Mouse (Mus musculus) inflammation-experienced regulatory T-cells (primary cell): ENCODE measurements around the gene Tmco5b. TPM values are rescaled to one million over a fixed set of nuclear protein-coding genes. Genes with fewer than 3 reads are reported as not detected.

Experiments
- polyA plus RNA-seq, 2 experiments: library from polyadenylated mRNA; unstranded; fragments of 100-300 nt; shearing (Covaris generic); gene quantifications; one replicate each; pipeline ENCODE4 v1.2.1; 2017

Gene Tmco5b
- under 1 TPM in 1 of 2 experiments, not detected in 1; 0.31 TPM for polyA plus RNA-seq

GRCm38 (mm10) chr2:113285432-113285831 is at the start of gene Tmco5b:
Tmco5b (plus strand) TSS chr2:113285732.

Other genes with a start within 250 kb of the Tmco5b start
- 1 to 10 TPM; 2.3 to 2.8 TPM for gene Ryr3, start 68.6 kb upstream of the Tmco5b start, polyA plus RNA-seq
- gene Fmn1, start 42.0 kb downstream of the Tmco5b start, polyA plus RNA-seq: 1 to 10 TPM; 1.8 to 6.1 TPM